Mouse (Mus musculus) heart, adult 2 months (tissue): ENCODE measurements around the gene Tnfrsf13c.

Experiments used
- CTCF ChIP-seq: fragments of 200-600 bp; IDR thresholded peaks from 2 replicates; pipeline ENCODE4 v1.8.1; 2022; ENCODE audit warnings: antibody characterized with exemption, mild to moderate bottlenecking, moderate library complexity
- POLR2A ChIP-seq: fragments of 200-500 bp; IDR thresholded peaks from 2 replicates; pipeline ENCODE4 v1.6.1; 2011; ENCODE audit warnings: mild to moderate bottlenecking, low read depth, low read length, control low read depth; ENCODE audit not compliant: insufficient read depth

- TF ChIP-seq CTCF (peak; percentile 61), POLR2A (no peak)
Observed at GRCm38 (mm10) chr15:82188481-82189240, 35.5 kb downstream of the Tnfrsf13c start.
